Mouse (Mus musculus) megakaryocyte, embryonic 14.5 days (primary cell): ENCODE measurements around the gene Apopt1.

Experiments used
- FLI1 ChIP-seq: IDR thresholded peaks from 2 replicates; pipeline ENCODE4 v1.6.1; 2012; ENCODE audit warnings: low read length, inconsistent platforms, mixed read lengths
- GATA1 ChIP-seq: IDR thresholded peaks from 3 replicates; pipeline ENCODE4 v1.6.1; 2012; ENCODE audit warnings: mixed read lengths, low read length, inconsistent platforms, borderline replicate concordance

GRCm38 (mm10) chr12:111666380-111666779, 46.7 kb upstream of the Apopt1 start:
- TF ChIP-seq GATA1 (no peak), FLI1 (no peak)
